Mouse (Mus musculus): Measurements from ENCODE around the gene Zfp652.
"Not testable (repeated sequence)": the region's sequence is repeated elsewhere in the genome, so short reads cannot be mapped to it uniquely, and the experiment has no call there.

The Zfp652 gene

DNA sequence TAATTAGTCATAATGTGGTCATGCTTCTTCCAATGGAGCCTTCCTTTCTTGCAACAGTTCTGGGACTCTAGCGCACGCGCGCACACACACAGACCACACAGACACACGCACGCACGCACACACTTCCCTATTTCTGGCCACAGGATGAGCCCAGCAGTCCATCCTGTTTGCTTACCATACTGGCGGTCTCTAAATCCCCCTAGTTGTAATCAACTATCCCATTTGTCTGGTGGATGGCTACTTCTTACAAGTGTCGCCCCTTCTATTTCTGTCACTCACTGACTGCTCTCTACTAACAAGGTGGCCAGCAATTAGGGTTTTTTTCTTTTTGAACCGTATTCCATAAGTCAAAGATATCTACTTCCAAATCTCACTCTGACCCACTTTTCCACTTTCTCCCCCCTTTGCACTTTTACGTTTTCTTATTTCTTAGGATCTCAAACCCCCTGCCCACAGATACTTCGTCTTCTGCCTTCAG is 349 bp upstream of the Zfp652 start:
- DNase-seq = peak; percentile 45

DNA sequence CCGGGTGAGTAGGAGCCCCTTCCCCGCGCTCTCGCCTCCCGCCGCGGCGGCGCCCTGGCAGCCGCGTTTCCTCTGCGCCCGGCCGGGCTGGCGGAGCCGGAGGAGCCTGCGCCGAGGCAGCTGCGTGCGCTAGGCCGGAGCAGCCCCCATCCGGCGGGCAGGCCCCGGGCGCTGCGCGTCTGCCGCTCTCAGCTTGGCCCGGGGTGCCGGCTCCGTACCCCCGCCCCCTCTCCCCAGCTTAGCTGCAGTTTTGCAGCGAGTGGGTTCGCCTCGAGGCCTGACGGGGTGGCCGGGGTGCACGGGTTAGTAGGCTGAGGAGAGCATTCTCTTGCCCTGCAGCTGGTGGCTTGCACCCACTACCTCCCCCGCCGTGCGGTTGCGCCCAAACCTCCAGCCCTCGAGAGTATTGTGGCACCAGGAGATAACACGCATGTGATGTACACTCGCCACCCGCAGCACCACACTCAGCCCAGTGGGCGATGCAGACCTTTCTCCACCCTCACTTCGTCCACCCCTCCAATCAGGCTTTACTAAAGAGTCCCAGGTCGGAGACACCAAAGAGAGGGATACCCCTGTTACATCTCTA is 845 bp downstream of the Zfp652 start:
- DNase-seq = peak; percentile 28

- no peak for DNase-seq
Observed at GRCm38 (mm10) chr11:95713811-95714241, 1.4 kb downstream of the Zfp652 start.

DNA sequence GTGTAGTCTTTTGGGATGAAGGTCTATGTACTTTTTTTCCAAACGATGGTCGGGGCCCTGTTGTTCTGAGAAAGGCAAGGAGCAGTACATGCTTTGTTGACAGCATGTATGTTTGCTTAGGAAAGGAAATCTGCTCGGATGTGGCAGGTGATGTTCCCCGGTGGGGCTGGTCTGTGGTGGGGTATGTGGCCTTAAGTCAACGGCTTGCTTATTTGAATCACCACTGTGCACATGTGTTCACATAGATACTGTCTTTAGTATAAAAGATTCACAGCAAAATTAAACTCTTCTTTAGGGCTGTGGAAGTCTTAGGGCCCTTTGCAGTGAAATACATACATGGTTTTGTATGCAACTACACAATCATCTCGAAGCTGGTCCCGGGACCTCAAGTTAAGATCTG is 1.9 kb downstream of the Zfp652 start:
- no peak for DNase-seq

GRCm38 (mm10) chr11:95716136-95716535 is 3.7 kb downstream of the Zfp652 start:
- DNase-seq = no peak

- no peak for DNase-seq
Observed at GRCm38 (mm10) chr11:95719356-95719755, 6.9 kb downstream of the Zfp652 start.

DNA sequence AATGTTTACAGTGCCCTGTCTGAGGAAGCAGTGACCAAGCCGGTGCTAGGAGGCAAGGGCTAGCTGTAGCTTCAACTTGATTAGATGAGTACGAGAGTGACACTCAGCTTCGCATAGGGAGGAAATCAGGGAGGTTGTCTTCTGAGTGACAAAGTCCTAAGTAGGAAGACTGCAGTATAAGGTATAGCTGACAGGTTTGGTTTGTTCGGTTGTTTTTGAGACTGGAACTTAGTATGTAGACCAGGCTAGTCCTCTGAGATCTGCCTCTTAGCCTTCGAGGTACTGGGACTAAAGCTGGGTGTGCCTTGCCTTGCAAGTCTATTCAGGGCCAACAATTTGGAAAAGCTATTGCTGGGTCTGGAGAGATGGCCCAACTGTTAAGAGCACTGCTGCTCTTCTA is 10.8 kb downstream of the Zfp652 start, which contains the start of gene B130006D01Rik:
B130006D01Rik (plus strand) TSS at position 301 of the 400 bp plus-strand sequence.
- no peak for DNase-seq

DNA sequence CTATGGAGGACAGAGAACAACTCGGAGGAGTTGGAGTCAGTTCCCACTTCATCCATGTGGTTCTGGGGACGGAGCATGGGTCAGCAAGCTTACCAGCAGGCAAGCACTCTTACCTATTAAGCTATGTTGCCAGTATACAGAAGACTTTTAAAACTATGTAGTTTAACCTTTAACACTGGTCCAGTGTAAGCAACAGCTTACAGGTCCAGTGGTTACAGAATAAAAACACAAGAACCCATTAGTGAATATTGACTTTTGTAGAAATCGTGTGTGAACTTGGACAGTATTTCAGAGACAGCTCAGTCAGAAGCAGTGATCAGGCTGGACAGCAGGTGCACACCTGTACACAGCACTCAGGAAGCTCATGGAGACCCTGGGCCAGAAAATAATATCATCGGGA is 12.0 kb downstream of the Zfp652 start:
- DNase-seq = no peak

DNA sequence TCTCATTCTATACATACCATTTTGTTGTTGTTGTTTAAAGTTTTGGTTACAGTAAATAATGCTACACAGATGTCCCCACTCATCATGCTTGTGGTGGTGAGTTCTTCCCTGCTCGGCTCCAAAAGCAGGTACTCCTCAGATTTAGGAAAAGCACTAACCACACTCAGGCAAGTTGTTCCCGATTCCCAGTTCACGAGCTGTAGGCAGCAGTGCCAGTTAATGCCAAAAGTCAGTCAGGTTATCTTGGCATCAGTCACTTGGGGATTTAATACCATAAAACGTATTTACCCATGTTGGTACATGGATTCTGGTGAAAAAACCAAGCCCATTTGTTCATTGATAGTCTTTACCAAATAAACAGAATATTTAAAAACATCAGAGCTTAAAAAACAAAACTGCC is 13.7 kb downstream of the Zfp652 start:
- DNase-seq = no peak

DNA sequence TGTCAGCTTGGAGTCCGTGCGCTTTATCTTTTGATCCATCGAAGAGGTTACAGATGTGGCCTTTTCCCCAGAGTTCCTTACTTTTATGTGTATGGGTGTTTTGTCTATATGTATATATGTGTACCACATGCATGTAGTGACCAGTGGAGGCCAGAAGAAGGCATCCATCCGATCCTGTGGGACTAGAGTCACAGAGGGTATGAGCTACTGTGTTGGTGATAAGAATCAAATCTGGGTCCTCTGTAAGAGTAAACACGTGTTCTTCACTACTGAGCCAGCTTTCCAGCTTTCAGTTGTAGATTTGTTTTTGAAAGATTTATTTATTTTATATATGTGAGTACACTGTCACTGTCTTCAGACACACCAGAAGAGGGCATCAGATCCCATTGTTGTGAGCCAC is 15.5 kb downstream of the Zfp652 start:
- no peak for DNase-seq

DNA sequence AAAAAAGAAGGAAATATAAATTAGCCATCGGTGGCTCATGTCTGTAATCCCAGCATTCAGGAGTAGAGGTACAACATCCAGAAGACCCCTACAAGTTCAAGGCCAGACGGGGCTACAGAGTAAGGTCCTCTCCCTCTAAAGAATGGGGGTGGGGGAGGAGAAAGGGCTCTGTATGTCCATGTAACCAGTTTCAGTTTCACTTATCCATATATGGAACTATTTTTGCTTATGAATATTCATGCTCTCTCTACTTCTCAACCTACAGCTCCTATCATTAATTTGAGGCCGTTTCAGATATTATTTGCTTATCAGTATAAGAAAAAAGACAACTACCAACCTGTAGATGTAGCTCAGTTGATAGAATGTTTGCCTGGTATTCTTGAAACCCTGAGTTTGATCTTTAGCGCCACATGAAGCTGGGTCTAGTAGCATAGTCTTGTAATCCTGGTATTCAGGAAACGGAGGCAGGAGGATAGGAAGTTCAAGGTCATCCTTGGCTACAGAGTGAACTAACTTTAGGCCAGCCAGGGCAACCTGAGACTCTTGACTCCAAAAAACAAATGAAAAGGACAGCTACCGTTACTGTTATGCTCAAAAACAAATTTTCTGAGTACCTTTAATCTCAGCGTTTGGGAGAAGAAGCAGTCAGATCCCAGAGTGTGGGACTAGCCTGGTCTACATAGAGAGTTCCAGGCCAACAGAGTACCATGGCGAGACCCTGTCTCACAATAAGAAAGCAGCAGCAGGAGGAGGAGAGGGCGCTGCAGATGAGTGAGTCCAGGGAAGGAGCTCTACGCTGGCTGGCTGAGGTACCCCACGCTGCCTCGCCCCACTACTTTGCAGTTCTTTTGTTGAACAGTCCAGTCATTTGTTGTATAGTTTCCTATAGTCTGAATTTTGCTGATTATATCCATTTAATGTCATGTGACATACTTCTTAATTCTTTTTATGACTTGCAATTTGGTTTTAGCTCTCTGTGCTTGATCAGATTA is 16.7 kb downstream of the Zfp652 start:
- DNase-seq = no peak

DNA sequence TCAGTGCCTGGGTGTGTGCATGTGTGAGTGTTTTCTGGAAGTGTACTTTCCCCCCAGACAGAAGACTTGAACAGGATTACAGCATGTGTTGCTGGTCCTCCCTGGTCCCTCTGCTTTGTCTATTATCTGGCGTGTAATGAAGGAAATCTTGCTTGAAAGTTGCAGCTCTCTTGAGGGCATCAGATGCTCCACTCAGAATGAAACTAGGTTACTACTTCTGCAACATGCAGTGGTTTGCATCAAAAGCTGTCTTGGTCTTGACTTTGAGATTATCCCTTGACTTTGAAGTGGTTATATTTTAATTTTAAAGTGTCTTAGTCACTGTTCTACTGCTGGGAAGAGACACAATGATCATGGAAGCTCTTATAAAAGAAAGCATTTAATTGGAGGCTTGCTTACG is 22.0 kb downstream of the Zfp652 start:
- DNase-seq = no peak

GRCm38 (mm10) chr11:95737811-95738210 is 25.3 kb downstream of the Zfp652 start:
- peak; percentile 23 for DNase-seq

DNA sequence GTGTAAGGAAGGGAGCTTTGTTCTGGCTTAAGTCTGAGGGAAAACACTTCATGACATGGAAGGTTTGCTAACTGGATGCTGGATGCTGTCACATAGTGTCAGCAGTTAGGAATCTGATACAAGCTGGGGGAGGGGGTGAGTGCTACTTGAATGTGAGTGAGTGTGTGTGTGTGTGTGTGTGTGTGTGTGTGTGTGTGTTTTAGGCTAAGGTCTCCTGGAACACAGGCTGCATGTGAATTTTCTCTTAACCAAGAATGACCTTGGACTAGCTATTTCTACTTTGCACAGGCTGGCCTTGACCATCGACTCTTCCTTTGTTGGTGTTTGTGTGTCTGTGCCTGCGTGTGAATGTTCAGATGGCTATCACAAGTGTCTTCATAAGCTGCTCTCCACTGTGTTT is 32.0 kb downstream of the Zfp652 start:
- DNase-seq = no peak

DNA sequence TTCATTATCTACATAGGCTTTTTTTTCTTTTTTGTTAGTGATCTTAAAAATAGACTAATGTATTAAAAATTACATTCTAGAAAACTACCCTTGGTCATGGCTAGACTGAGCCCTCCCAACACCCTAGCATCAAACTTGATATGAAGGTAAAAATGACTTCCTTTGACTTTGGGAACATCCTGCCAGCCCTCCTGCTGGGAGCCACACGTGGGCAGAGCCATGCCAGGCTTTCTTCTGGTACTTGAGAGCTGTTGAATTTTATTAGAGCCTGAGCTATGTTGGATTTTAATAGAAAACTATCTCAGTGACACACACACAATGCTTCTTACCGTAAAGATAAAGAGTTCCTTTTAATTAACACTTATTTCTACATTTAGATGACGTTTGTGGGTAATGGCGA is 34.3 kb downstream of the Zfp652 start:
- no peak for DNase-seq

DNA sequence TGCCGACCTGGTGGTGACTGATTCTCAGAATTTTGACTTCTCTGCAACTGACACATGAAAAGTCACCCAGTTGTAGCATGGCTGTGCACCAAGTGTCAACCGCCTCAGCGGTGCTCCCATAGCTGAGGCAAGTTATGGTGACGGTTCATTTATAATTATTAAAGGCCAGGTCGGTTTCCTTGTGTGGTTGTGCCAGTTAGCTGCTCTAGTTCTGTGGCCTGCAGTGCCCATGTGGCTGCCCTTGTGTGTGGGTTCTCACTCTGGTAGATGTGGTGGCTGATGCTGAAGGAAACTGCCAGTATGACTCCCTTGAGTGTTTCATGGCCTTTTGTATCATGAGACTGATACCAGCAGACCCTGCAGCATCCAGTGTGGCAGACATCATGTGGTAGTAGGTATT is 35.9 kb downstream of the Zfp652 start:
- DNase-seq = no peak

- no peak for DNase-seq
Observed at GRCm38 (mm10) chr11:95749619-95750018, 37.1 kb downstream of the Zfp652 start.

GRCm38 (mm10) chr11:95750995-95751394 is 38.5 kb downstream of the Zfp652 start:
- DNase-seq = peak; percentile 44

- DNase-seq = not testable (repeated sequence)
Observed at GRCm38 (mm10) chr11:95755137-95755536, 42.7 kb downstream of the Zfp652 start.

GRCm38 (mm10) chr11:95760521-95760920 is 48.0 kb downstream of the Zfp652 start:
- DNase-seq = no peak

GRCm38 (mm10) chr11:95762996-95763395 is 50.5 kb downstream of the Zfp652 start:
- no peak for DNase-seq

DNA sequence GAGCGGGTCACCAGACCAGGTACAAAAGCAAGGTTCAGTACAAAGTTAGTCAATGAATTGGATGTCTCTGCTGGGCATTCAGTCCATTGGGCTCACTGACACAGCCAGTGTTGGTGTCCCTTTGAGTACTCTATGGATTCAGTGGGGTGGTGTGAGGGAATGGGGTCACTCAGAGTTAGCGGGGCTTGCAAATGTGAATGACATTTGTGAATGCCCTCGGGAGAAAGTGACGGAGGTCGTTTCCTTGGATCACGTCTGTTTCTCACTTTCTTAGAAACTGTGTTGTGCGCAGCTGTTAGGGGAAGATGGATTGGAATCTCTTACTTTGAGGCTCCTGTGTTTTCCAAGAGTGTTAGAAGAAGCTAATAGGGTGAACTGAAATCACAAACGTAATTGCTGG is 52.3 kb downstream of the Zfp652 start:
- no peak for DNase-seq

DNA sequence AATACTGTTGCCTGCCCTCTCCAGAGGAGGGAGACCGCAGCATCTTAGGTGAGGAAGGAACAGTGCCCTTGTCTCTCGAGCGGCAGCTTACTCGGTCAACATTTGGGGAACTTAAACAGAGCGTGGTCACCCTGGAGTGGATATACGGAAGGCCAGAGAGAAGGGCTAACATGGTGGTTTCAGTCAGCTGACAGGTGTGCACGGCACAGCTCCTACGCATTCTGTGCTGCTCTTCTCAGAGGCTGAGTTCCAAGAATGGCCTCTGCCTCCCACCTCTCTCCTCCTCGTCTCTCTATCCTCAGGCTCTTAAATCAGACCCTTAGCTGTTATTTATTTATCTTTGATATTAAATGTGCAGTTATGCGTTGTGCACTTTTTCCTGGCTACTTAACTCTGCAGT is 52.9 kb downstream of the Zfp652 start:
- DNase-seq = no peak

GRCm38 (mm10) chr11:95768244-95768643 is 55.8 kb downstream of the Zfp652 start:
- DNase-seq = peak; percentile 42

All from kidney, adult 11 months (tissue).